Mouse (Mus musculus): ENCODE measurements around the gene Usp4. TPM values are rescaled to one million over a fixed set of nuclear protein-coding genes. Genes with fewer than 3 reads are reported as not detected.
A peak's percentile ranks its signal among the peaks of the same experiment; 100 is the strongest.

Usp4 gene
- total RNA-seq, 2 experiments from 2014 or later = 122 to 124 TPM

DNA sequence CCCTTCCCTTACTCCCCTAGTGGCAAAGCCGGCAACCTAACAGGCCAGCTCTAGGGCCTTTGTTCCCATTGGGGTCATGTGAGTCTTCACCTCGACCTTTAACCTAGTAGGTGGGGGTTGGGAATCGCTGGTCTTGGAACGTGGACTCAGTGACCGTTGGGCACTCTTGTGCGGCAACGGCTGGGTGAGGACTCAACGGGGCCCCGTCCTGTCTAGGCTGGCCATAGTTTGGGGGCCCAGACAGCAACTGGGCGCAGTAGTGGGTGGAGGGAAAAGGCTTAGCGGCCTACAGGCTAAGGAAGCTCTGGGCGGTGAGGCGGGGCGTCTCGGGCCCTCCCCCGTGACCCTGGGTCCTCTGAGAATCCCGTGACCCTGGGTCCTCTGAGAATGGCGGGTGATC is 45.0 kb downstream of the Usp4 start, which contains the start of gene 1700102P08Rik:
Gene 1700102P08Rik, plus strand, starts transcription at position 130 of the 400 bp plus-strand sequence.
- Histone ChIP-seq H3K4me3 (no peak within 1 kb of the TSS), H3K27ac (no peak within 1 kb of the TSS)
- no peak for DNase-seq (ENCODE audit: extremely low spot score in 1 of 2, low spot score in 2 of 2)
- TF ChIP-seq CTCF (IDR thresholded peaks at IDR 0.05) = no peak
- intact Hi-C loops (cut with DNase I) = no loop called here

DNA sequence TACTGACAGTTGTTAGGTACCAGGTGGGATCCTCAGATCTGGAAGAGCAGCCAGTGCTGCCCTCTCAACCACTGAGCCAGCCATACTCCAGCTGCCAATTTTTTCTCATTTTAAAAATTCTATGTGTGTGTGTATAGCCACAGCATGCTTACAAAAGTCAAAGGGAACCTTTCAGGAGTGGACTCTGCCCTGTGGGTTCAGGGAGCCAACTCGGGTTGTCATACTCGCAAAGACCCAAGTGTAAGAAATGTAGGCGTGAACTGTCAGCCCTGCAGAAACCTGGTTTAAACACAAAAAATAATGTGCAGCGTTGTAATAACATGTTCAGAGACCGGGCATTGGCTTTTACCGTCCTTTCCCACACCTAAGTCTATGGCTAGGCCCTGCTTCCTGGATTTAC is 46.5 kb downstream of the Usp4 start:
- Histone ChIP-seq H3K4me3 (no peak overlapping the region), H3K27ac (no peak overlapping the region)
- intact Hi-C loops (cut with DNase I) = no loop called here
- TF ChIP-seq CTCF (IDR thresholded peaks at IDR 0.05) = no peak
- DNase-seq (ENCODE audit: extremely low spot score in 1 of 2, low spot score in 2 of 2) = no peak

- no peak for TF ChIP-seq CTCF (IDR thresholded peaks at IDR 0.05)
- intact Hi-C loops (cut with DNase I) = no loop called here
- no peak for DNase-seq (ENCODE audit: extremely low spot score in 1 of 2, low spot score in 2 of 2)
- H3K4me3 ChIP-seq = no peak overlapping the region
- no peak overlapping the region for H3K27ac ChIP-seq
These were observed 47.8 kb downstream of the Usp4 start for GRCm38 (mm10) chr9:108395427-108395826.

DNA sequence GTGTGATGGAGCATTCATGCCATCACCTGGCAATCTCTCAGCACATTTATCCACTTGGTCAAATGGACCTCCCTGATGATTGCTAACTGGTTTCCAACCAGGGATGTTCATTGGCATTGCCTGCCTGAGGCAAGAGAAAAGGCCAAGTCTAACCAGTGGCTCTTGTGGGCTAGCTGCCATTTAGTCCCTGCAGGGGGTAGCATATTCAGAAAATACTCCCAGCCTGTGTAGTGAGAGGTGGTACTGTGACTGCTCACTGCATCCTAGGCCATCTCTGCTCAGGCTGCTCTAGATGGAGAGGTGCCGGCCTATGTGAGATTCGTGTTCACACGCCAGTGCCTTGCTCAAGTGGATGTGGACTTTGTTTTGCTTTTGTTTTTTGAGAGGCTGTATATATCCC is 50.7 kb downstream of the Usp4 start:
- DNase-seq (ENCODE audit: extremely low spot score in 1 of 2, low spot score in 2 of 2) = no peak
- Histone ChIP-seq H3K4me3 (no peak overlapping the region), H3K27ac (no peak overlapping the region)
- intact Hi-C loops (cut with DNase I) = no loop called here
- no peak for TF ChIP-seq CTCF (IDR thresholded peaks at IDR 0.05)

DNA sequence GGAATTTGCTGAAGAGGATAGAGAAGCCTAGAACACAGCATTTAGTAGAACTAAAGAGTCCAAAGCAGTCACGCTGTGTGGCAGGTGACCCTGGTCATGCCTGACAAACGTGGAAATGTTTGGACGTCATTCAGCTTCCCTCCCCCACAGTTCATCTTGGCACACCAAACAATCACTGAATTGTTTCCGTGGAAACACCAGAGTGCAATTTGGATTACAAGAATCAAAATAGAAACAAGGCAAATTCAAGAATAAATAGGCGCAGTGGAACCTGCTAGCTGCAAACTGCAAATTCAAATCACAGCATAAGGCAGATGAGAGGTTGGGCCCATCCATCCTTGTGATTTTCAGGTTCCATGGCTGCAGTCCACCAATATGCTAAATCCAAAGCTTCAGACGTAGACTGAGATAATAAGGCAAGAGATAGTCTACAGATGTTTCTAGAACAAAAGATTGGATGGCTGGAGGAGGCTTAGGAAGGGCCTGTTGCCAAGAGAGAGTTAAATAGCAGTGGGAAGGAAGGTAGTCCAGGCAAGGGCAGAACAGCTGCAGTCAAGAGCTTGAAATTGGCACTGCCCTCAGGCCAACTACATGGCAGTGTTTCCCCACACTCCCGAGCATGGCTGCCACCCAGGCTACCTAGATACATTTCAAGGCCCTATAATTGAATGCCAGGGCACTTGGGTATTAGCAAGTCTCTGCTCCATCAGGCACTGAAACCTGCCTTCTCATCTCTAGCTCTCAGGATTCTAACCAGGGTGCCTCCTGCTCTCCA is 53.7 kb downstream of the Usp4 start:
- intact Hi-C loops (cut with DNase I) = loop anchor here (1.0 to 2.0 kb wide), 2 partner anchors 10 to 51 kb away; no protein-coding TSS in a partner anchor
- TF ChIP-seq CTCF (IDR thresholded peaks at IDR 0.05) = no peak
- H3K27ac ChIP-seq = peak overlapping the region; percentile 83
- H3K4me3 ChIP-seq = no peak overlapping the region
- DNase-seq (ENCODE audit: extremely low spot score in 1 of 2, low spot score in 2 of 2) = peak; percentile 49 to 55

DNA sequence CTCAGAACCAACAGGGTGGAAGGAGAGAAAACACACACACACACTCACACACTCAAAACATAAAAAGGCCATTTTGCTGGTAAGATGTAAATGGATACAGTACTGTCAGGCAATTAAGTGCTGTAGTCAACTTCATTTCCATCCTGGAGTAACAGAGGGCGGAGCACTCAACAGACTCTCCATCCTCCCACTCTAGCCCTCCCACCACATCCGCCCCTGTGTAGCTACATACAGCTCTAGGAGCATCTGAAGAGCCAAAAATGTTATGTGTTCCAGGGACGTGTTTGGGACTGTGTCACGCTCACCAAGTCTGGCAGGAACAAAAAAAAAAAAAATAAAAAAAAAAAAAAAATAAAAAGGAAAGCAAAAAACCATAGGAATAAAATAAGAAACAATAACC is 55.4 kb downstream of the Usp4 start:
- intact Hi-C loops (cut with DNase I) = loop anchor here (2.0 kb wide), 1 partner anchor 38 kb away; no protein-coding TSS in a partner anchor
- no peak overlapping the region for H3K27ac ChIP-seq

GRCm38 (mm10) chr9:108404451-108404850 is 56.8 kb downstream of the Usp4 start:
- H3K27ac ChIP-seq = no peak overlapping the region
- H3K4me3 ChIP-seq = no peak overlapping the region
- no peak for TF ChIP-seq CTCF (IDR thresholded peaks at IDR 0.05)
- no peak for DNase-seq (ENCODE audit: extremely low spot score in 1 of 2, low spot score in 2 of 2)
- intact Hi-C loops (cut with DNase I) = no loop called here

More for the DNA sequence above, 55.4 kb downstream of the Usp4 start:
- TF ChIP-seq CTCF (IDR thresholded peaks at IDR 0.05) = no peak
- no peak overlapping the region for H3K4me3 ChIP-seq
- peak; percentile 26 to 46 for DNase-seq (ENCODE audit: extremely low spot score in 1 of 2, low spot score in 2 of 2)

- H3K4me3 ChIP-seq = no peak overlapping the region
- TF ChIP-seq CTCF (IDR thresholded peaks at IDR 0.05) = no peak
- H3K27ac ChIP-seq = no peak overlapping the region
- intact Hi-C loops (cut with DNase I) = no loop called here
- DNase-seq (ENCODE audit: extremely low spot score in 1 of 2, low spot score in 2 of 2) = no peak
These were observed 61.9 kb downstream of the Usp4 start for GRCm38 (mm10) chr9:108409535-108409934.

GRCm38 (mm10) chr9:108411381-108411942 is 63.8 kb downstream of the Usp4 start:
- TF ChIP-seq CTCF (IDR thresholded peaks at IDR 0.05) = no peak
- intact Hi-C loops (cut with DNase I) = loop anchor here (1.0 to 2.0 kb wide), 2 partner anchors 10 to 29 kb away; no protein-coding TSS in a partner anchor
- DNase-seq (ENCODE audit: extremely low spot score in 1 of 2, low spot score in 2 of 2) = peak; percentile 42 to 62
- no peak overlapping the region for H3K4me3 ChIP-seq
- no peak overlapping the region for H3K27ac ChIP-seq

GRCm38 (mm10) chr9:108412221-108412620 is 64.6 kb downstream of the Usp4 start:
- H3K4me3 ChIP-seq = no peak overlapping the region
- no peak for DNase-seq (ENCODE audit: extremely low spot score in 1 of 2, low spot score in 2 of 2)
- intact Hi-C loops (cut with DNase I) = no loop called here
- TF ChIP-seq CTCF (IDR thresholded peaks at IDR 0.05) = peak; percentile 57
- no peak overlapping the region for H3K27ac ChIP-seq

- Histone ChIP-seq H3K27ac (no peak within 1 kb of the TSS), H3K4me3 (no peak within 1 kb of the TSS)
- TF ChIP-seq CTCF (IDR thresholded peaks at IDR 0.05) = no peak
- DNase-seq (ENCODE audit: extremely low spot score in 1 of 2, low spot score in 2 of 2) = no peak
- intact Hi-C loops (cut with DNase I) = no loop called here
These were observed 80.7 kb downstream of the Usp4 start, which contains the start of gene Ccdc36 for GRCm38 (mm10) chr9:108428384-108428783. Gene Ccdc36, minus strand, starts transcription at chr9:108428484.

GRCm38 (mm10) chr9:108431431-108432067 is 83.9 kb downstream of the Usp4 start:
- TF ChIP-seq CTCF (IDR thresholded peaks at IDR 0.05) = no peak
- H3K27ac ChIP-seq = no peak overlapping the region
- DNase-seq (ENCODE audit: extremely low spot score in 1 of 2, low spot score in 2 of 2) = no peak
- no peak overlapping the region for H3K4me3 ChIP-seq
- intact Hi-C loops (cut with DNase I) = no loop called here
